Mouse (Mus musculus) cerebellum, adult 2 months (tissue): ENCODE measurements around the gene Nipal3.

Experiments
- CTCF ChIP-seq: fragments of 200-500 bp; IDR thresholded peaks from 2 replicates; pipeline ENCODE4 v1.5.1; 2011; ENCODE audit warnings: low read depth, mild to moderate bottlenecking, control low read depth, low read length, moderate library complexity, borderline replicate concordance; ENCODE audit not compliant: insufficient read depth
- POLR2A ChIP-seq: fragments of 200-500 bp; IDR thresholded peaks from 2 replicates; pipeline ENCODE4 v1.6.1; 2011; ENCODE audit warnings: low read length, control low read depth, borderline replicate concordance; ENCODE audit not compliant: insufficient read depth

DNA sequence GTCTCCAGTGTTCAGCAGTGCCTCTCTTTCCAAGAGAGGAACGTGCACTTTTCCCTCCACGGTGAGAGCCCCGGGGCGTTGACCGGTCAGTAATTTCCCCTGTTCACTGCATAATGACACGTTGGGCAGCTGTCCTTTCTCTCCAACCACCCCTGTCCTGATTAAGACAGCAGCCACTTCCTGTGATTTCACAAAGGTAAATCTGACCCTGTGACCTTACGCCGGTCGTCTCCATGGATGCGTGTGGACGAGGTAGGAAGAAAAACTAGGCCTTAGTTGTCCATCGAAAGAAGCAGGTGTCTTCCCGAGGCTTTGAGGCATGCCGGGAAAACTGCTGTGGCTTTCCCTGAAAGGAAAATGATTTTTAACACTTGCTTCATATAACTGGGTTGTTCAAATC, 20.1 kb upstream of the Nipal3 start:
- TF ChIP-seq CTCF (no peak), POLR2A (no peak)
